In genomic region chr9:21183905-21184413, GRCm38 (mm10) we compare ENCODE assay signal across 8 mouse cellular contexts. TPM values are rescaled to one million over a fixed set of nuclear protein-coding genes. Genes with fewer than 3 reads are reported as not detected.
DNase-seq lines count a peak whose midpoint lies in the region; ATAC-seq lines count a peak whose summit lies in the region.

No protein-coding gene starts in this region.

- peaks cover 14% of the 10 kb centered on the region; the same call in 1 of the 2 replicates for H3K79me2 ChIP-seq in macrophage (ENCODE audit: inconsistent target)

- 0 out of 2 replicates have a peak overlapping the region, but pooled peaks have one; percentile 24 for H3K27ac ChIP-seq in macrophage

- ATAC-seq in erythroid progenitor cell, adult 5-6 weeks (replicated peaks; ENCODE audit: low FRiP score, poor library complexity, severe bottlenecking): peak; percentile 81

- DNase-seq in ovary, postnatal 36 days (ENCODE audit: low spot score): peak; percentile 67
- no peak for DNase-seq in ovary, adult 18-20 months (ENCODE audit: low spot score)
- peak; percentile 80 to 83 for DNase-seq in heart, postnatal 10 days
- peak; percentile 63 for DNase-seq in kidney, postnatal 14 days
- peak; percentile 74 to 75 for DNase-seq in spleen, postnatal 36 days (ENCODE audit: low spot score in 2 of 2)
- no peak for DNase-seq in ovary, postnatal 14 days (ENCODE audit: low spot score)

- under 1% methylated on average over 29 of the region's 34 CpGs for WGBS in macrophage (ENCODE audit: missing documents)

- H3K4me3 ChIP-seq in macrophage (ENCODE audit: inconsistent target): peak overlapping the region; percentile 3; the same call in 1 of the 2 replicates

- intact Hi-C loops in heart, postnatal 10 days (cut with DNase I): no loop called here

- no peaks in the 10 kb centered on the region for H3K36me3 ChIP-seq in macrophage (ENCODE audit: inconsistent target)

RNA-seq across cellular contexts. Expression of gene Pde4a, which starts 18.4 kb away (rescaled TPM):
- total RNA-seq in erythroid progenitor cell, adult 5-6 weeks (2015; ENCODE audit: low replicate concordance): 4.6 TPM in 1 of 2 replicates, not detected in the other
- 0.15 and 0.39 TPM in 2 replicates for total RNA-seq in erythroid progenitor cell, adult 5-6 weeks (2017; ENCODE audit: low replicate concordance)
- 10 to 100 TPM; 21.3 to 28.2 TPM for total RNA-seq in heart, postnatal 10 days (2021)
- total RNA-seq in macrophage (2018; cell fraction: chromatin; rRNA removed): 10 to 100 TPM in 21 of 26 experiments, 1 to 10 TPM in 5; 5.5 to 39.0 (median 18.5) TPM
- 1 to 10 TPM; 2.4 to 9.2 (median 7.3) TPM for total RNA-seq in macrophage (2018; cell fraction: cytosol; rRNA removed)
- total RNA-seq in macrophage (2018; cell fraction: nucleus; rRNA removed): 10 to 100 TPM in 19 of 26 experiments, 1 to 10 TPM in 7; 4.9 to 34.1 (median 16.7) TPM
- polyA plus RNA-seq in macrophage (2018): 6.5 to 7.1 TPM (median 6.8 TPM) in 3 replicates

RNA-seq across cellular contexts. Expression of gene Cdc37, which starts 34.2 kb away (rescaled TPM):
- 28.9 and 42.9 TPM in 2 replicates for total RNA-seq in erythroid progenitor cell, adult 5-6 weeks (2015; ENCODE audit: low replicate concordance)
- 68.0 and 76.5 TPM in 2 replicates for total RNA-seq in erythroid progenitor cell, adult 5-6 weeks (2017; ENCODE audit: low replicate concordance)
- total RNA-seq in heart, postnatal 10 days (2021): 100 to 1,000 TPM; 167 to 169 TPM
- 10 to 100 TPM; 40.1 to 93.8 (median 70.7) TPM for total RNA-seq in macrophage (2018; cell fraction: chromatin; rRNA removed)
- 100 to 1,000 TPM; 123 to 178 (median 150) TPM for total RNA-seq in macrophage (2018; cell fraction: cytosol; rRNA removed)
- 10 to 100 TPM; 45.9 to 97.7 (median 66.8) TPM for total RNA-seq in macrophage (2018; cell fraction: nucleus; rRNA removed)
- 166 to 206 TPM (median 199 TPM) in 3 replicates for polyA plus RNA-seq in macrophage (2018)

RNA-seq across cellular contexts. Expression of gene Tyk2, which starts 52.9 kb away (rescaled TPM):
- total RNA-seq in erythroid progenitor cell, adult 5-6 weeks (2015; ENCODE audit: low replicate concordance): 2.5 and 5.0 TPM in 2 replicates
- total RNA-seq in erythroid progenitor cell, adult 5-6 weeks (2017; ENCODE audit: low replicate concordance): 4.7 and 5.0 TPM in 2 replicates
- total RNA-seq in heart, postnatal 10 days (2021): 1 to 10 TPM; 8.9 to 9.5 TPM
- 100 to 1,000 TPM; 145 to 475 (median 281) TPM for total RNA-seq in macrophage (2018; cell fraction: chromatin; rRNA removed)
- total RNA-seq in macrophage (2018; cell fraction: cytosol; rRNA removed): 100 to 1,000 TPM in 1 of 26 experiments, 10 to 100 TPM in 25; 31.2 to 105 (median 49.4) TPM
- 100 to 1,000 TPM; 118 to 306 (median 168) TPM for total RNA-seq in macrophage (2018; cell fraction: nucleus; rRNA removed)
- 22.8 to 47.7 TPM (median 23.6 TPM) in 3 replicates for polyA plus RNA-seq in macrophage (2018)

RNA-seq across cellular contexts. Expression of gene Keap1, which starts 55.2 kb away (rescaled TPM):
- 13.8 and 25.2 TPM in 2 replicates for total RNA-seq in erythroid progenitor cell, adult 5-6 weeks (2015; ENCODE audit: low replicate concordance)
- total RNA-seq in erythroid progenitor cell, adult 5-6 weeks (2017; ENCODE audit: low replicate concordance): 37.0 and 44.7 TPM in 2 replicates
- 10 to 100 TPM; 38.5 to 39.5 TPM for total RNA-seq in heart, postnatal 10 days (2021)
- total RNA-seq in macrophage (2018; cell fraction: chromatin; rRNA removed): 10 to 100 TPM in 22 of 26 experiments, 1 to 10 TPM in 4; 4.2 to 89.0 (median 47.5) TPM
- 10 to 100 TPM; 16.0 to 98.5 (median 45.4) TPM for total RNA-seq in macrophage (2018; cell fraction: cytosol; rRNA removed)
- total RNA-seq in macrophage (2018; cell fraction: nucleus; rRNA removed): 100 to 1,000 TPM in 2 of 26 experiments, 10 to 100 TPM in 24; 11.3 to 126 (median 54.7) TPM
- 27.5 to 46.5 TPM (median 35.7 TPM) in 3 replicates for polyA plus RNA-seq in macrophage (2018)

Comparison
In these comparisons a context has a peak if more than half of its experiments do, and no peak if none do; other contexts are left out.
1. DNase-seq: peak in ovary, postnatal 36 days (single experiment), heart, postnatal 10 days (2 of 2), kidney, postnatal 14 days (single experiment) and spleen, postnatal 36 days (2 of 2); none in ovary, adult 18-20 months (single experiment) and ovary, postnatal 14 days (single experiment).